Mouse (Mus musculus) cerebellum, adult 11-12 months (tissue): ENCODE results near the gene Ankrd52.
A peak's percentile ranks its signal among the peaks of the same experiment; 100 is the strongest.
"Not testable (repeated sequence)": the region's sequence is repeated elsewhere in the genome, so short reads cannot be mapped to it uniquely, and the experiment has no call there.

ENCODE experiments used
- DNase-seq: peaks from one replicate; pipeline ENCODE4 v3.0.0; 2022

Ankrd52 gene

DNA sequence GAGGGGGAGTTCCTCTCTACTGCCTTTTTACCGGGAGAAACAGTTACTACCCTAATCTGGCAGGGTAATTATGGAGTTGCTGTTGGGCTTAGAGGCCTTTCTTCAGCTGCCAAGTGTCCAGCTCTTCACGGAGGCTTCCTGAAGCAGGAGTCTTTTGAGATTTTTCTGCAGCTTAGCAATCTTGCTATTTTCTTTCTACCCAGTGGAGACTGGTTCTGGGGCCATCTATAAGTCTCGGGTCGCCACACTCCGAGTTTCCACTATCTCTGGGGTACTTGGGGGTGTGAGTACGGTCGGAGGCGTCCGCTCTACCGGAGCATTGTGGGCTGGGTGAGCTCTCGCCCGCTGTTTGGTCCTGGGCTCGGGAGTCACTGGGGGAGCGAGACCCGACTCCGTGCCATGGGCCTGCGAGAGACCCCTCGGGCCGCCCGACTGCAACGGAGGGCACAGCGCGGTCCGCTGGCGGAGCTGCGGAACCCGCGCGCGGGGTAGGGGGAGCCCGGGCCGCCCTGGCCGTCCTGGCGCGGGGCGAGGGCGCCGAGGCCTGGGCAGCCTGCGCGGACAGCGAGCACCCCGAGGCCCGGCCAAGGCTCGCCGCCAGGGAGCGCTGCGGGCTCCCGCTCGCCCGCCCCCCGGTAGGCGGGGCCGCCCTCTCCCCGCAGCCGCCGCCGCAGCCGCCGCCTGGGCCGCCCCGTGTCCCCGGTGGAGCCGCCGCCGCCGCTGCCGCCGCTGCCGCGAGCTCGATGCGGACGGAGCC lies at the start of gene Ankrd52:
Ankrd52 (plus strand) TSS at position 661 of the 757 bp plus-strand sequence.
- DNase-seq = peak; percentile 85

GRCm38 (mm10) chr10:128327610-128328009 lies 49.3 kb upstream of the Ankrd52 start:
- no peak for DNase-seq

GRCm38 (mm10) chr10:128332358-128333249 lies 44.3 kb upstream of the Ankrd52 start:
- DNase-seq = not testable (repeated sequence)

DNA sequence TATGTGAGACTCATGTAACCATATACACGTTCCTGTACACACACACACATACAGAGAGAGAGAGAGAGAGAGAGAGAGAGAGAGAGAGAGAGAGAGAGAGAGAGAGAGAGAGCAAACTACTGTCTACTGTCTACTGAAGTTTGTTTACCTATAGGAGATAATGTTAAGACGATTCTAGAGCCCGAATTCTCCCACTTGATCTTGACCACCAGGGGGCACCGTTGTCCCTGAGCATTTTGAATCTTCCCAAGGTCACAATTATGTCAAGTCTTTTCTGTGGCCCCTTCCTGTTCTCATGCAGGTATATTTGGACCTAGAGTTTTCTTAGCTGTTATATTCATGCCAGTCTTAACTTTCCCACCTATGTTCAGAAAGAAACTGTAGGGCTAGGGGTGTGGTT lies 41.3 kb upstream of the Ankrd52 start:
- peak; percentile 50 for DNase-seq

DNA sequence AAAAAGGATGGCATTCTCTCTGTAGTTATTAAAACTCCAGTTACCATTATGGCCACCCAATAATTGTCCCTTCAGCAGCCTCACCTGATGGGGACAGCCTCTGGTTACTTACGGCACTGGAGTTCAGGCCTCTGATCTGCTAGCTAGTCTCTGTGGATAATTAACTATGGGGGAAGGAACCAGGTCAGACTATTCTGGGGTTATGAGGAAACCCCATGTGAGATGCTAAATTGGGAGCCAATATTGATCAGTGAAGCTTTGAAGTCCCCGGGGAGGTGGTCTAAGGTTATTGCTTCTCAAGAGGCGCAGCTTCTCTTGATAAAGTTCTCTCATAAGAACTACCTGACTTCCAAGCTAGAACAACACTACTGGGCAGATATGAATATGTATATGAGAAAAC lies 40.7 kb upstream of the Ankrd52 start:
- no peak for DNase-seq

DNA sequence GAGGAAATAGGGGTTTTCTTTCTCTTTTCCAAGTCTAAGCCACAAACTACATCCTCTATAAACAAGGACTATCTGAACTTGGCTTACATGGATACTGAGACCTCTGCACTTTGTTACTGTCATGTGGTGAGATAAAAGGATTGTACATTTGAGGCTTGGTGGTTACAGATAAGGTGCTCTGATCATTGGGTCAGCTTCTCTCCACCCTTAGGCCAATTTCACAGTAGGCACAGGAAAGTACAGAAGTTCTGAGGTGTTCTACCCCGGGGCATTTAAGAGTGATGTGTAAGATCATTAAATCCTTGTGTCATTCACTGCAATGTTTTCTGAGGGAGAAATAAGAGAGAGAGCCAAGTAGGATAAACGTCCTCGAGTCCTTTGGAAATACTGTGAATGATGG lies 40.3 kb upstream of the Ankrd52 start:
- DNase-seq = no peak

DNA sequence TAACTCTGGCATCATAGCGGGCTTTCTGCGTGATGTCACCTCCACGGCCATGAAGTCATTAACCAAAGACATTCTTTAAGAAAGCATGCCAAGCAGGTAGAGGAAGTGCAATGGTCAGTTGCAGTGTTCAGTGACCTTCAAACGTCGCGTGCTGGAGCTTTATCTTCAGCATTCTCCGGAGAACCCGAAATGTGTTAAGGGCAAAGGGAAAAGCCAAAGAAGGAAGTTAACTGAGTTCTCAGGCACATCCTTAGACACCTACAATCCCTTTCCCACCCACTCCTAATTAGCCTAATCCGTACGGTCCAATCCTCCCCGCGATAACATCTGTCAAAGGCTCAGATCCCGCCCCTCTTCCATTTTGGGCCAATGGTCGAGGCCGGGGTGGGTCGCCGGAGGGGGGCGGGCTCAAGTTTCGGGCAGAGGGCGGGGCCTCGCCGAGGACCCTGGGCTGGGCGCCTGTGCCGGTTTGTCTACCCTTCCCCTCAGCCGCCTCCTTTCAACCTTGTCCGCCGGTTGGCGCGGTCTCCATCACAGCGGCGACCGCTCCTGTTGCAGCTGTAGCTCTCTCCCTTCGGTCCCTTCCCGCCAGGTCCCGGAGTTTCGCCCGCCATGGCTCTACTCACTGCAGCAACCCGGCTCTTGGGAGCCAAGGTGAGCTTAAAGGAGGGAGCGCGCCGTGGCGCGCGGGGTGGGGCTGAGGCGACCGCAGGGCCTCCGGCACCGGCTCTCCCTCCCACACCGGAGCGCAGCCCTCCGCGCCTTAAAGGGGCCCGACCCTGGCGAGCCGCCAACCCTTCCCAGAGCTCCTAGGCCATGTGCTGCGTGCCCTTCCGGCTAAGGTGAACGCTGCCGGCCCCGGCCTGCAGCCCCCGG lies 39.4 kb upstream of the Ankrd52 start, which contains the start of gene Cs:
Cs (plus strand) TSS at position 429 of the 876 bp plus-strand sequence.
- DNase-seq = peak; percentile 93

DNA sequence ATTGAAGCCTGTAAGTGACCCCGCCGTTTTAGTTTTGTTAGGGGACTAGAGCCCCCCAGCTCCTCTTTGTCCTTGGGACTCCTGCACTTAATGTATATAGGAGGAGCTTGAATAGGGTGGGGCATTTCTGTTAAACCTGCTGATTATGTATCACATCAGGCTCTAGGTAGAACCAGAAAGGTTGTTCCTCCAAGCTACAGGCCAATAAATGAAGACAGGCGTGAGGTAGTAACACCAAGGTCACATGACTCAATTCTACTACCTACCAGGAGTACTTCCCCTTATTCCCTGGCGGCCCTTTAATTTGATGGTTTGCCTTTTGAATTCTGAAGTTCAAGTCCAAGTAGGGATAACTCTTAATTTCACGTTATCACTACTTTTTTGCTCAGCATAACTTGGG lies 38.5 kb upstream of the Ankrd52 start:
- no peak for DNase-seq

DNA sequence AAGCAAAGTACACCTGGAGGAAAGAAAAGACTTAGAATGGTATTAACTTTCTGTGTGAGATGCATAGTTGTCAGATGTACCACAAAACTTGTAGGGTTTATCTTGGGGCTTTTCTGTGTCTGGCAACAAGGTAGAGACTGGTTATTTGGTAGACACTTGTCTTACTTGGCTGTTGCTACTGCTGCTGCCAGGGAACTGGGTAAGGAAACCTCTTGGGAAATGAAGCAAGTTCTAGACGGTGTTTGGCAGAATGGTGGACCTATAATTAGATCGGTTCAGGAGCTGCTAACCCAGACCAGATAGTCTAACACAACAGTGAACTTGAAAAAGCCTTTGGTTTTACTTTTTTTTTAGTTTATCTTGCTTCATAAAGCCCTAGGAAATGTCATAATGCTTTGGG lies 38.0 kb upstream of the Ankrd52 start:
- no peak for DNase-seq

- no peak for DNase-seq
Measured at GRCm38 (mm10) chr10:128340257-128340656, 36.7 kb upstream of the Ankrd52 start.

- no peak for DNase-seq
Measured at GRCm38 (mm10) chr10:128343436-128343835, 33.5 kb upstream of the Ankrd52 start.

GRCm38 (mm10) chr10:128344568-128345275 lies 32.2 kb upstream of the Ankrd52 start:
- DNase-seq = no peak

DNA sequence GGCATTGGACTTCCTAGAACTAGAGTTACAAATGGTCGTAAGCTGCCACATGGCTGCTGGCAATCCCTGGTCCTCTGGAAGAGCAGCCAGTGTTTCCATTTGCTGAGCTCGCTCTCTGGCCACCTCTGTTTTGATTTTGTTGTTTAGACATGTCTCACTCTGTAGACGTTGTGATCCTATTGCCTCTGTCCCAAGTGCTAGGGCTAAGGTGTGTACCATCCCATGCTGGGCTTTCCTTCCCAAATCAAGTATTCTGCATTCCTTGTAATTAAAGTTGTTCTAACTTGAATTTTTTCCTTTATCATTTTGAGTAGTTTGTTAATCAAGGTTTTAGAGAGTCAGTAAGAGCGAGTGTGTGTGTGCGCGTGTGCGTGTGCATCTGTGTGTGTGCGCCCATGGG lies 29.4 kb upstream of the Ankrd52 start:
- DNase-seq = no peak

DNA sequence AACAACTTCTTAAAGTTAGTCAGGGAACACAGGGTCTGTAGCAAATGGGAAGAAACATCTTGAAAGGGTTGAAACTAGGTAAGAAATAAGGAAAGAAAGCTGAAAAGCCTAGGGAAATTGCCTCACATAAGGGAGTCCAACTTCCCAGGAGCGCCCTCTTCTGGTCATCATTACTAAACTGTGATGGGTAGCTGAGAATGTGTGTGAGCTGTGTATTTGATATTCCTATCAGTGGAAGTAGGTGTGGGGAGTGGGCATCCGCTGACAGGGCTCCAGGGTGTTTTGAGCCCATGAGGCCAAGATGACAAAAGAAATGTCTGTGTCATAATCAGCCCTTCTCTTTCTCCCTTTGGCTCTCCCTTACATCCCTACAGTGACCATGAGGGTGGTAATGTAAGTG lies 18.1 kb upstream of the Ankrd52 start:
- DNase-seq = peak; percentile 22

DNA sequence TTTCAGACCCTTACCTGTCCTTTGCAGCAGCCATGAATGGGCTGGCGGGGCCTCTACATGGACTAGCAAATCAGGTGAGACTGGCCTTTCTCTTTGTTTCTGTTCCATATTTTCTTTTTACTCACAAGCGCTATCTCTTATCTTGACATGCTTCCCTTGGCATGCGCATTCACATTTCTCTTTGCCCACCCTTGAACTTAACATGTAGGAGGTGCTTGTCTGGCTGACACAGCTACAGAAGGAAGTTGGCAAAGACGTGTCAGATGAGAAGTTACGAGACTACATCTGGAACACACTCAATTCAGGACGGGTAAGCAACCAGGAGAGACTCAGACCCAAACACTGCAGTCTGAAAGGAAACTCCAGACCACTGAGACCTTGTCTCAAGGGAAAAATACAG lies 17.7 kb upstream of the Ankrd52 start:
- no peak for DNase-seq

DNA sequence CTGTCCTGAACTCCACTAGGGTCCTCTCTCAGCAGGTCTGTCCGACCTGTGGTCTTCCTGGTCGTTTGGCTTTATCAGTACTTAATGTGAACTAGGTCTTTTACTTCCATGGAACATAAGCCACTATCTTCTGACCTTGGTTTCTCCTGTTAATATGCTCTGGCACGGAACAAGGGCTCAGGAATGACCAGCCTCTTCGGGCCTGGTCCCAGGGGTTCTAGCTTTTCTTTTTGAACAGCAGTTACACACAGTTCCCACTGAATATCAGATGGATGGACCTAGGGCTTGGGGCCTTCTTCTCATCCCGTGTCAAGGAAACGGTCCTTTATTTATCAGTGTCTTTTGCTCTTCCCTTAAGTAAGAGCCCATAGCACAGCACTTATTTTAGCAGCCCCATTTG lies 15.1 kb upstream of the Ankrd52 start:
- no peak for DNase-seq

GRCm38 (mm10) chr10:128362568-128362967 lies 14.3 kb upstream of the Ankrd52 start:
- no peak for DNase-seq

- no peak for DNase-seq
Measured at GRCm38 (mm10) chr10:128367899-128368401, 9.0 kb upstream of the Ankrd52 start.

GRCm38 (mm10) chr10:128368402-128369217 lies 8.3 kb upstream of the Ankrd52 start, which contains the start of gene Coq10a:
Gene Coq10a, minus strand, starts transcription at chr10:128368997.
- DNase-seq = peak; percentile 97

GRCm38 (mm10) chr10:128369218-128369543 lies 7.7 kb upstream of the Ankrd52 start:
- no peak for DNase-seq

DNA sequence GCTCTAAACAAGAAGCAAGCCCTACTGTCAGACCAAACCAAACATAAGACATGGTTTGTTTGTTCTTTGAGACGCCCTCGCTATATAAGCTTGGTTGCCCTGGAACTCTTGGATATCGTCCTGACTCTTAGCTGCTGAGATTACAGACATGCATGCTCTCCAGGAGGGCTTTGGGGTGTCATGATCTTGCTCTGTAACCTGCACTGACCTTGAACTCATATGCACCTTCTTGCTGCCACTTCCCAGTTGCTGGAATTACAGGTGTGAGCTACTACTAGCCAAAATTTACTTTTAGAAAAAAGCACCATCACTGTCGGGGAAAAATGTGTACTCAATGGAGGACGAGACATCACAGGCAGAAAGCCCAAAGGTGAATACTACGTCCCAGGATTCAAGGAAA lies 7.3 kb upstream of the Ankrd52 start:
- DNase-seq = peak; percentile 54
